Mouse (Mus musculus) ES-Bruce4 (cell line): Measurements from ENCODE around the gene Stk39. TPM values are rescaled to one million over a fixed set of nuclear protein-coding genes. Genes with fewer than 3 reads are reported as not detected.

ENCODE experiments used
- H3K27ac ChIP-seq: 2 replicates; pipeline ENCODE4 v1.5.1; 2012; ENCODE audit warnings: low read length, inconsistent platforms; ENCODE audit not compliant: insufficient read depth
- H3K27me3 ChIP-seq: 2 replicates; pipeline ENCODE4 v1.6.1; 2012; ENCODE audit warnings: mild to moderate bottlenecking, low read length, inconsistent platforms; ENCODE audit not compliant: control insufficient read depth, poor library complexity, insufficient read depth, severe bottlenecking
- H3K36me3 ChIP-seq: 2 replicates; pipeline ENCODE4 v1.6.1; 2012; ENCODE audit warnings: inconsistent platforms, mild to moderate bottlenecking, low read length, moderate library complexity; ENCODE audit not compliant: control insufficient read depth, poor library complexity, insufficient read depth, severe bottlenecking
- H3K4me1 ChIP-seq: one replicate; pipeline ENCODE4 v1.8.1; 2011; ENCODE audit warnings: low read length; ENCODE audit not compliant: control insufficient read depth, insufficient read depth
- H3K4me3 ChIP-seq: 2 replicates; pipeline ENCODE4 v1.5.1; 2011; ENCODE audit warnings: low read depth, mild to moderate bottlenecking, low read length
- H3K9ac ChIP-seq: 2 replicates; pipeline ENCODE4 v1.6.1; 2012; ENCODE audit warnings: low read depth, mild to moderate bottlenecking, inconsistent platforms; ENCODE audit not compliant: poor library complexity, severe bottlenecking
- H3K9me3 ChIP-seq: replicated peaks from 2 replicates; pipeline ENCODE4 v1.6.1; 2012; ENCODE audit warnings: mild to moderate bottlenecking, low read length, inconsistent platforms; ENCODE audit not compliant: control insufficient read depth, poor library complexity, insufficient read depth, severe bottlenecking
- CTCF ChIP-seq: IDR thresholded peaks from one replicate; pipeline ENCODE4 v1.8.1; 2011; ENCODE audit warnings: low read depth, low read length
- EP300 ChIP-seq: IDR thresholded peaks from 2 replicates; pipeline ENCODE4 v1.6.1; 2011; ENCODE audit warnings: low read depth, low read length; ENCODE audit not compliant: insufficient read depth
- POLR2A ChIP-seq: IDR thresholded peaks from one replicate; pipeline ENCODE4 v1.8.1; 2011; ENCODE audit warnings: low read length; ENCODE audit not compliant: insufficient read depth
- polyA plus RNA-seq: library from polyadenylated mRNA; stranded (reverse); fragments of >200 nt; gene quantifications from 2 replicates; pipeline ENCODE4 v1.2.4, GENCODE M21; 2011; ENCODE audit warnings: low read depth; ENCODE audit not compliant: missing spikeins, insufficient read depth, insufficient read length

Gene Stk39
- polyA plus RNA-seq, 1 experiment: 7.6 TPM

GRCm38 (mm10) chr2:68284391-68284790, 187.7 kb downstream of the Stk39 start:
- Histone ChIP-seq H3K36me3 (no peaks in the 10 kb centered on the region), H3K4me3 (no peak overlapping the region), H3K9me3 (peaks cover 2% of the 10 kb centered on the region; the same call in 1 of the 2 replicates), H3K4me1 (no peaks in the 10 kb centered on the region), H3K27ac (no peak overlapping the region), H3K9ac (no peak overlapping the region), H3K27me3 (no peaks in the 10 kb centered on the region)
- TF ChIP-seq EP300 (no peak), CTCF (no peak), POLR2A (no peak)

GRCm38 (mm10) chr2:68283021-68283548, 189.0 kb downstream of the Stk39 start:
- Histone ChIP-seq H3K27me3 (no peaks in the 10 kb centered on the region), H3K27ac (no peak overlapping the region), H3K9me3 (peaks cover 2% of the 10 kb centered on the region; the same call in 1 of the 2 replicates), H3K4me3 (no peak overlapping the region), H3K4me1 (no peaks in the 10 kb centered on the region), H3K36me3 (no peaks in the 10 kb centered on the region), H3K9ac (no peak overlapping the region)
- TF ChIP-seq CTCF (no peak), EP300 (no peak), POLR2A (no peak)

- Histone ChIP-seq H3K27ac (no peak overlapping the region), H3K9me3 (peaks cover 2% of the 10 kb centered on the region; the same call in 1 of the 2 replicates), H3K4me1 (no peaks in the 10 kb centered on the region), H3K9ac (no peak overlapping the region), H3K36me3 (no peaks in the 10 kb centered on the region), H3K4me3 (no peak overlapping the region), H3K27me3 (no peaks in the 10 kb centered on the region)
- TF ChIP-seq EP300: no peak
- no peak for TF ChIP-seq CTCF
- no peak for TF ChIP-seq POLR2A
These were observed 190.5 kb downstream of the Stk39 start for GRCm38 (mm10) chr2:68281575-68281974.

GRCm38 (mm10) chr2:68271301-68271700, 200.8 kb downstream of the Stk39 start:
- no peaks in the 10 kb centered on the region for H3K27me3 ChIP-seq
- no peaks in the 10 kb centered on the region for H3K36me3 ChIP-seq
- H3K9me3 ChIP-seq: no peaks in the 10 kb centered on the region
- TF ChIP-seq CTCF: no peak
- TF ChIP-seq POLR2A: no peak
- no peak for TF ChIP-seq EP300
- no peak overlapping the region for H3K27ac ChIP-seq
- no peak overlapping the region for H3K4me3 ChIP-seq
- no peaks in the 10 kb centered on the region for H3K4me1 ChIP-seq
- H3K9ac ChIP-seq: no peak overlapping the region

GRCm38 (mm10) chr2:68270836-68271235, 201.2 kb downstream of the Stk39 start:
- no peaks in the 10 kb centered on the region for H3K4me1 ChIP-seq

GRCm38 (mm10) chr2:68269646-68270045, 202.4 kb downstream of the Stk39 start:
- TF ChIP-seq EP300: no peak
- TF ChIP-seq CTCF: no peak
- TF ChIP-seq POLR2A: no peak

More at GRCm38 (mm10) chr2:68270836-68271235, 201.2 kb downstream of the Stk39 start:
- Histone ChIP-seq H3K27me3 (no peaks in the 10 kb centered on the region), H3K4me3 (no peak overlapping the region), H3K9me3 (no peaks in the 10 kb centered on the region), H3K9ac (no peak overlapping the region), H3K36me3 (no peaks in the 10 kb centered on the region), H3K27ac (no peak overlapping the region)
- TF ChIP-seq CTCF: no peak
- no peak for TF ChIP-seq EP300
- no peak for TF ChIP-seq POLR2A

More at GRCm38 (mm10) chr2:68269646-68270045, 202.4 kb downstream of the Stk39 start:
- Histone ChIP-seq H3K27me3 (no peaks in the 10 kb centered on the region), H3K9ac (no peak overlapping the region), H3K27ac (no peak overlapping the region), H3K4me3 (no peak overlapping the region), H3K9me3 (no peaks in the 10 kb centered on the region), H3K4me1 (no peaks in the 10 kb centered on the region), H3K36me3 (no peaks in the 10 kb centered on the region)
